Mouse (Mus musculus): ENCODE data around the gene Gm11084. TPM values are rescaled to one million over a fixed set of nuclear protein-coding genes. Genes with fewer than 3 reads are reported as not detected.

The Gm11084 gene
- polyA plus RNA-seq, 1 experiment, result not detected

DNA sequence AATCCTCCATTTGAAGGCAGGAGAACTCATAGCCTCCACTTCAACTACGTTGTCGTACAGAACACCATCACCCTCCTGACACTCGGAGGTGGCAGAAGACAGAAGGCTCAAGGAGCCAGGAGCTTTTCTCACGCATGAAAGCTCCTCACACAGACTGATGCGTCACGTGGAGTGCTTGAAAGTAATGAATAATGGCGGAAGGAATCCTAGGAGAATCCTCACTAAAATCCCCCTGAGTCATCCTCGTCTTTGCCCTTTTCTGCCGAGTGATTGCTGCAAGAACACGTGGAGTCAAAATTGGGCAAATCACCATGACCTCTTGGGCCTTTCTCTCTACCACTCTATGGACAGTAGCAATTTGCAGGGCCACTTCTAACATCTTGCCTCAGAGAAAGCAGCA is 61.5 kb downstream of the Gm11084 start:
- H3K4me1 ChIP-seq (replicated peaks; ENCODE audit: control insufficient read depth, insufficient read depth, low read length), result peaks cover under 1% of the 10 kb centered on the region; the same call in 1 of the 2 replicates
- H3K4me3 ChIP-seq (ENCODE audit: control insufficient read depth, insufficient read depth, low read length), result no peak overlapping the region
- no peaks in the 10 kb centered on the region for H3K36me3 ChIP-seq (ENCODE audit: control insufficient read depth, insufficient read depth, low read length)
- WGBS, result 96% methylated on average over 10 of the region's 10 CpGs
- no peak for TF ChIP-seq CTCF (IDR thresholded peaks at IDR 0.05; ENCODE audit: borderline replicate concordance, control insufficient read depth, extremely low read depth, insufficient read depth, low read length, poor library complexity)
- TF ChIP-seq POLR2A (IDR thresholded peaks at IDR 0.05; ENCODE audit: control insufficient read depth, extremely low read depth, insufficient read depth, low read length, poor library complexity), result no peak
- DNase-seq, result no peak
- no peak overlapping the region for H3K27ac ChIP-seq (ENCODE audit: control insufficient read depth, insufficient read depth, low read length)
- no peaks in the 10 kb centered on the region for H3K27me3 ChIP-seq (ENCODE audit: control insufficient read depth, insufficient read depth, low read length)

Other genes with a start within 250 kb of the Gm11084 start
- gene Sp3, start 6.3 kb downstream of the Gm11084 start, polyA plus RNA-seq (2012; rRNA removed), result 39.4 and 45.6 TPM in 2 replicates
- 7.7 and 7.8 TPM in 2 replicates for gene Ola1, start 232.2 kb upstream of the Gm11084 start, polyA plus RNA-seq (2012; rRNA removed)

All from thymus, adult 2 months (tissue).